Mouse (Mus musculus) embryonic facial prominence, embryonic 15.5 days (tissue): ENCODE results near the gene Gm10719. TPM values are rescaled to one million over a fixed set of nuclear protein-coding genes. Genes with fewer than 3 reads are reported as not detected.
"Not testable (repeated sequence)": the region's sequence is repeated elsewhere in the genome, so short reads cannot be mapped to it uniquely, and the experiment has no call there.

Experiments
- ATAC-seq: fragments of 200-750 bp; cut with Nextera tagmentation; 2 replicates; pipeline ENCODE4 v1.8.0; 2017; ENCODE audit warnings: low read depth, moderate TSS enrichment; ENCODE audit not compliant: insufficient number of reproducible peaks, low FRiP score, low TSS enrichment
- H3K27ac ChIP-seq: fragments of 300-500 bp; sonication (generic); replicated peaks from 2 replicates; pipeline ENCODE4 v1.5.1; 2015; ENCODE audit warnings: mild to moderate bottlenecking, inconsistent platforms
- H3K27me3 ChIP-seq: fragments of 300-500 bp; sonication (generic); 2 replicates; pipeline ENCODE4 v1.6.1; 2015; ENCODE audit warnings: inconsistent platforms
- H3K36me3 ChIP-seq: fragments of 300-500 bp; sonication (generic); 2 replicates; pipeline ENCODE4 v1.6.1; 2015; ENCODE audit warnings: mild to moderate bottlenecking, inconsistent platforms
- H3K4me1 ChIP-seq: fragments of 300-500 bp; sonication (generic); 2 replicates; pipeline ENCODE4 v1.6.1; 2015; ENCODE audit warnings: inconsistent platforms
- H3K4me2 ChIP-seq: fragments of 300-500 bp; sonication (generic); replicated peaks from 2 replicates; pipeline ENCODE4 v1.6.1; 2015; ENCODE audit warnings: mild to moderate bottlenecking, inconsistent platforms
- H3K4me3 ChIP-seq: fragments of 300-500 bp; sonication (generic); replicated peaks from 2 replicates; pipeline ENCODE4 v1.5.1; 2015; ENCODE audit warnings: mild to moderate bottlenecking, inconsistent platforms
- H3K9ac ChIP-seq: fragments of 300-500 bp; sonication (generic); 2 replicates; pipeline ENCODE4 v1.6.1; 2015; ENCODE audit warnings: inconsistent platforms
- H3K9me3 ChIP-seq: fragments of 300-500 bp; sonication (generic); replicated peaks from 2 replicates; pipeline ENCODE4 v1.6.1; 2016; ENCODE audit warnings: inconsistent platforms
- WGBS: fragments of 180-500 bp; shearing (Covaris S2); methylation state at CpG from one replicate; pipeline ENCODE4 v1.1.7; 2015; 5-methylcytosine and 5-hydroxymethylcytosine counted together
- polyA plus RNA-seq: library from polyadenylated mRNA; unstranded; fragments of >200 nt; fragmentation: Nextera tagmentation; extraction: Ambion mirVana; gene quantifications from 2 replicates; pipeline ENCODE4 v1.2.1, GENCODE M21; 2015

Gene Gm10719
- polyA plus RNA-seq, 1 experiment from 2014 or later: not detected

- ATAC-seq, H3K36me3 ChIP-seq, H3K4me3 ChIP-seq, H3K9me3 ChIP-seq, H3K4me1 ChIP-seq, H3K27ac ChIP-seq, H3K9ac ChIP-seq, H3K27me3 ChIP-seq, H3K4me2 ChIP-seq: not testable (repeated sequence)
- 65% methylated on average over 5 of the region's 9 CpGs for WGBS
These were observed 1.9 kb upstream of the Gm10719 start, which contains the start of gene Gm10720 for GRCm38 (mm10) chr9:3015354-3015753. Gm10720 (plus strand) TSS chr9:3015654.

DNA sequence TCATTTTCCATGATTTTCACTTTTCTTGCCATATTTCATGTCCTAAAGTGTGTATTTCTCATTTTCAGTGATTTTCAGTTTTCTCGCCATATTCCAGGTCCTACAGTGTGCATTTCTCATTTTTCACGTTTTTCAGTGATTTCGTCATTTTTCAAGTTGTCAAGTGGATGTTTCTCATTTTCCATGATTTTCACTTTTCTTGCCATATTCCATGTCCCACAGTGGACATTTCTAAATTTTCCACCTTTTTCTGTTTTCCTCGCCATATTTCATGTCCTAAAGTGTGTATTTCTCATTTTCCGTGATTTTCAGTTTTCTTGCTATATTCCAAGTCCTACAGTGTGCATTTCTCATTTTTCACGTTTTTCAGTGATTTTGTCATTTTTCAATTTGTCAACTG, 1.3 kb upstream of the Gm10719 start:
- not testable (repeated sequence) for H3K27me3 ChIP-seq, H3K4me3 ChIP-seq, H3K27ac ChIP-seq, H3K9ac ChIP-seq, H3K4me2 ChIP-seq, H3K4me1 ChIP-seq, H3K9me3 ChIP-seq, H3K36me3 ChIP-seq, ATAC-seq
- 76% methylated on average over 6 of the region's 6 CpGs for WGBS

DNA sequence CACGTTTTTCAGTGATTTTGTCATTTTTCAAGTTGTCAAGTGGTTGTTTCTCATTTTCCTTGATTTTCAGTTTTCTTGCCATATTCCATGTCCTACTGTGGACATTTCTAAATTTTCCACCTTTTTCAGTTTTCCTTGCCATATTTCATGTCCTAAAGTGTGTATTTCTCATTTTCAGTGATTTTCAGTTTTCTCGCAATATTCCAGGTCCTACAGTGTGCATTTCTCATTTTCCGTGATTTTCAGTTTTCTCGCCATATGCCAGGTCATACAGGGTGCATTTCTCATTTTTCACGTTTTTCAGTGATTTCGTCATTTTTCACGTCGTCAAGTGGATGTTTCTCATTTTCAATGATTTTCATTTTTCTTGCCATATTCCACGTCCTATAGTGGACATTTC, 1.7 kb downstream of the Gm10719 start:
- H3K4me3 ChIP-seq, H3K9me3 ChIP-seq, H3K4me2 ChIP-seq, ATAC-seq, H3K36me3 ChIP-seq, H3K9ac ChIP-seq, H3K27ac ChIP-seq, H3K4me1 ChIP-seq, H3K27me3 ChIP-seq: not testable (repeated sequence)
- 64% methylated on average over 9 of the region's 9 CpGs for WGBS

DNA sequence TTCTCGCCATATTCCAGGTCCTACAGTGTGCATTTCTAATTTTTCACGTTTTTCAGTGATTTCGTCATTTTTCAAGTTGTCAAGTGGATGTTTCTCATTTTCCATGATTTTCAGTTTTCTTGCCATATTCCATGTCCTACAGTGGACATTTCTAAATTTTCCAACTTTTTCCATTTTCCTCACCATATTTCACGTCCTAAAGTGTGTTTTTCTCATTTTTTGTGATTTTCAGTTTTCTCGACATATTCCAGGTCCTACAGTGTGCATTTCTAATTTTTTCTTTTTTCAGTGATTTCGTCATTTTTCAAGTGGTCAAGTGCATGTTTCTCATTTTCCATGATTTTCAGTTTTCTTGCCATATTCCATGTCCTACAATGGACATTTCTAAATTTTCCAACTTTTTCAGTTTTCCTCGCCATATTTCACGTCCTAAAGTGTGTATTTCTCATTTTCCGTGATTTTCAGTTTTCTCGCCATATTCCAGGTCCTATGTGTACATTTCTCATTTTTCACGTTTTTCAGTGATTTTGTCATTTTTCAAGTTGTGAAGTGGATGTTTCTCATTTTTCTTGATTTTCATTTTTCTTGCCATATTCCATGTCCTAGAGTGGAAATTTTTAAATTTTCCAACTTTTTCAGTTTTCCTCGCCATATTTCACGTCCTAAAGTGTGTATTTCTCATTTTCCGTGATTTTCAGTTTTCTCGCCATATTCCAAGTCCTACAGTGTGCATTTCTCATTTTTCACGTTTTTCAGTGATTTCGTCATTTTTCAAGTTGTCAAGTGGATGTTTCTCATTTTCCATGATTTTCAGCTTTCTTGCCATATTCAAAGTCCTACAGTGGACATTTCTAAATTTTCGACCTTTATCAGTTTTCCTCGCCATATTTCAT, 2.9 kb downstream of the Gm10719 start:
- not testable (repeated sequence) for H3K4me2 ChIP-seq, H3K27me3 ChIP-seq, H3K36me3 ChIP-seq, H3K27ac ChIP-seq, H3K9ac ChIP-seq, H3K4me3 ChIP-seq, H3K4me1 ChIP-seq, H3K9me3 ChIP-seq
- WGBS: 78% methylated on average over 17 of the region's 19 CpGs
- ATAC-seq: peak; percentile 67; the same call in 1 of the 2 replicates

DNA sequence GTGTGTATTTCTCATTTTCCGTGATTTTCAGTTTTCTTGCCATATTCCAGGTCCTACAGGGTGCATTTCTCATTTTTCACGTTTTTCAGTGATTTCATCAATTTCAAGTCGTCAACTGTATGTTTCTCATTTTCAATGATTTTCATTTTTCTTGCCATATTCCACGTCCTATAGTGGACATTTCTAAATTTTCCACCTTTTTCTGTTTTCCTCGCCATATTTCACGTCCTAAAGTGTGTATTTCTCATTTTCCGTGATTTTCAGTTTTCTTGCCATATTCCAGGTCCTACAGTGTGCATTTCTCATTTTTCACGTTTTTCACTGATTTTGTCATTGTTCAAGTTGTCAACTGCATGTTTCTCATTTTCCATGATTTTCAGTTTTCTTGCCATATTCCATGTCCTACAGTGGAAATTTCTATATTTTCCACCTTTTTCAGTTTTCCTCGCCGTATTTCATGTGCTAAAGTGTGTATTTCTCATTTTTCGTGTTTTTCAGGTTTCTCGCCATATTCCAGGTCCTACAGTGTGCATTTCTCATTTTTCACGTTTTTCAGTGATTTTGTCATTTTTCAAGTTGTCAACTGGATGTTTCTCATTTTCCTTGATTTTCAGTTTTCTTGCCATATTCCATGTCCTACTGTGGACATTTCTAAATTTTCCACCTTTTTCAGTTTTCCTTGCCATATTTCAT, 5.3 kb downstream of the Gm10719 start:
- not testable (repeated sequence) for H3K27ac ChIP-seq, H3K4me1 ChIP-seq, H3K9me3 ChIP-seq, H3K4me2 ChIP-seq, H3K36me3 ChIP-seq, H3K27me3 ChIP-seq, H3K4me3 ChIP-seq, H3K9ac ChIP-seq, ATAC-seq
- 76% methylated on average over 11 of the region's 13 CpGs for WGBS

DNA sequence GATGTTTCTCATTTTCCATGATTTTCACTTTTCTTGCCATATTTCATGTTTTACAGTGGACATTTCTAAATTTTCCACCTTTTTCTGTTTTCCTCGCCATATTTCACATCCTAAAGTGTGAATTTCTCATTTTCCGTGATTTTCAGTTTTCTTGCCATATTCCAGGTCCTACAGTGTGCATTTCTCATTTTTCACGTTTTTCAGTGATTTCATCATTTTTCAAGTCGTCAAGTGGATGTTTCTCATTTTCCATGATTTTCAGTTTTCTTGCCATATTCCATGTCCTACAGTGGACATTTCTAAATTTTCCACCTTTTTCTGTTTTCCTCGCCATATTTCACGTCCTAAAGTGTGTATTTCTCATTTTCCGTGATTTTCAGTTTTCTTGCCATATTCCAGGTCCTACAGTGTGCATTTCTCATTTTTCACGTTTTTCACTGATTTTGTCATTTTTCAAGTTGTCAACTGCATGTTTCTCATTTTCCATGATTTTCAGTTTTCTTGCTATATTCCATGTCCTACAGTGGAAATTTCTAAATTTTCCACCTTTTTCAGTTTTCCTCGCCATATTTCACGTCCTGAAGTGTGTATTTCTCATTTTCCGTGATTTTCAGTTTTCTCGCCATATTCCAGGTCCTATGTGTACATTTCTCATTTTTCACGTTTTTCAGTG, 6.2 kb downstream of the Gm10719 start, which contains the start of gene Gm10718:
Gene Gm10718, plus strand, starts transcription at position 236 of the 673 bp plus-strand sequence.
- not testable (repeated sequence) for H3K4me2 ChIP-seq, H3K4me1 ChIP-seq, H3K27me3 ChIP-seq, H3K4me3 ChIP-seq, H3K27ac ChIP-seq, H3K36me3 ChIP-seq, H3K9ac ChIP-seq, H3K9me3 ChIP-seq, ATAC-seq
- 76% methylated on average over 12 of the region's 13 CpGs for WGBS

- H3K9me3 ChIP-seq, H3K9ac ChIP-seq, H3K4me1 ChIP-seq, ATAC-seq, H3K27me3 ChIP-seq, H3K4me3 ChIP-seq, H3K27ac ChIP-seq, H3K36me3 ChIP-seq, H3K4me2 ChIP-seq: not testable (repeated sequence)
- WGBS: 77% methylated on average over 16 of the region's 16 CpGs
These were observed 6.9 kb downstream of the Gm10719 start for GRCm38 (mm10) chr9:3023985-3024648.

GRCm38 (mm10) chr9:3024912-3025467, 7.8 kb downstream of the Gm10719 start, which contains the start of gene Gm10717:
Gm10717 (plus strand) TSS chr9:3025417.
- WGBS: 71% methylated on average over 12 of the region's 12 CpGs
- not testable (repeated sequence) for H3K4me1 ChIP-seq, H3K4me2 ChIP-seq, H3K4me3 ChIP-seq, H3K9me3 ChIP-seq, H3K27ac ChIP-seq, H3K27me3 ChIP-seq, ATAC-seq, H3K36me3 ChIP-seq, H3K9ac ChIP-seq

DNA sequence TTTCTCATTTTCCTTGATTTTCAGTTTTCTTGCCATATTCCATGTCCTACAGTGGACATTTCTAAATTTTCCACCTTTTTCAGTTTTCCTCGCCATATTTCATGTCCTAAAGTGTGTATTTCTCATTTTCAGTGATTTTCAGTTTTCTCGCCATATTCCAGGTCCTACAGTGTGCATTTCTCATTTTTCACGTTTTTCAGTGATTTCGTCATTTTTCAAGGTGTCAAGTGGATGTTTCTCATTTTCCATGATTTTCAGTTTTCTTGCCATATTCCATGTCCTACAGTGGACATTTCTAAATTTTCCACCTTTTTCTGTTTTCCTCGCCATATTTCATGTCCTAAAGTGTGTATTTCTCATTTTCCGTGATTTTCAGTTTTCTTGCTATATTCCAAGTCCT, 8.4 kb downstream of the Gm10719 start:
- not testable (repeated sequence) for H3K27ac ChIP-seq, H3K36me3 ChIP-seq, ATAC-seq, H3K4me1 ChIP-seq, H3K27me3 ChIP-seq, H3K9ac ChIP-seq, H3K4me3 ChIP-seq, H3K9me3 ChIP-seq, H3K4me2 ChIP-seq
- 72% methylated on average over 6 of the region's 6 CpGs for WGBS

GRCm38 (mm10) chr9:3026136-3026535, 8.9 kb downstream of the Gm10719 start:
- not testable (repeated sequence) for H3K36me3 ChIP-seq, H3K9ac ChIP-seq, H3K27ac ChIP-seq, H3K9me3 ChIP-seq, H3K27me3 ChIP-seq, H3K4me3 ChIP-seq, ATAC-seq, H3K4me1 ChIP-seq, H3K4me2 ChIP-seq
- WGBS: 73% methylated on average over 5 of the region's 5 CpGs

DNA sequence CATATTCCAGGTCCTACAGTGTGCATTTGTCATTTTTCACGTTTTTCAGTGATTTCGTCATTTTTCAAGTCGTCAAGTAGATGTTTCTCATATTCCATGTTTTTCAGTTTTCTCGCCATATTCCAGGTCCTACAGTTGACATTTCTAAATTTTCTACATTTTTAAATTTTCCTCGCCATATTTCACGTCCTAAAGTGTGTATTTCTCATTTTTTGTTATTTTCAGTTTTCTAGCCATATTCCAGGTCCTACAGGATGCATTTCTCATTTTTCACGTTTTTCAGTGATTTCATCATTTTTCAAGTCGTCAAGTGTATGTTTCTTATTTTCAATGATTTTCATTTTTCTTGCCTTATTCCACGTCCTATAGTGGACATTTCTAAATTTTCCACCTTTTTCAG, 9.5 kb downstream of the Gm10719 start:
- not testable (repeated sequence) for H3K9me3 ChIP-seq, H3K27ac ChIP-seq, H3K4me1 ChIP-seq, H3K4me3 ChIP-seq, H3K9ac ChIP-seq, H3K36me3 ChIP-seq, H3K27me3 ChIP-seq, H3K4me2 ChIP-seq, ATAC-seq
- 67% methylated on average over 9 of the region's 9 CpGs for WGBS
